Mouse (Mus musculus): Measurements from ENCODE around the gene Olfr544.
A peak's percentile ranks its signal among the peaks of the same experiment; 100 is the strongest.

The Olfr544 gene

GRCm38 (mm10) chr7:102477377-102477776 is 10.7 kb downstream of the Olfr544 start:
- no peak for DNase-seq (ENCODE audit: low read depth, low spot score)

- DNase-seq (ENCODE audit: low read depth, low spot score) = no peak
Measured at GRCm38 (mm10) chr7:102476601-102477000, 11.5 kb downstream of the Olfr544 start.

GRCm38 (mm10) chr7:102472675-102473074 is 15.4 kb downstream of the Olfr544 start:
- no peak for DNase-seq (ENCODE audit: low read depth, low spot score)

GRCm38 (mm10) chr7:102467566-102467965 is 20.5 kb downstream of the Olfr544 start:
- no peak for DNase-seq (ENCODE audit: low read depth, low spot score)

GRCm38 (mm10) chr7:102458618-102459380 is 29.3 kb downstream of the Olfr544 start:
- no peak for DNase-seq (ENCODE audit: low read depth, low spot score)

GRCm38 (mm10) chr7:102446438-102446837 is 41.7 kb downstream of the Olfr544 start:
- DNase-seq (ENCODE audit: low read depth, low spot score) = no peak

GRCm38 (mm10) chr7:102444301-102444700 is 43.8 kb downstream of the Olfr544 start:
- no peak for DNase-seq (ENCODE audit: low read depth, low spot score)

GRCm38 (mm10) chr7:102442432-102442831 is 45.7 kb downstream of the Olfr544 start:
- no peak for DNase-seq (ENCODE audit: low read depth, low spot score)

- peak; percentile 97 for DNase-seq (ENCODE audit: low read depth, low spot score)
Measured at GRCm38 (mm10) chr7:102441657-102442391, 46.3 kb downstream of the Olfr544 start, which contains the start of gene Rrm1. TSS of gene Rrm1 (plus strand) at chr7:102441695.

GRCm38 (mm10) chr7:102440822-102441656 is 47.1 kb downstream of the Olfr544 start:
- DNase-seq (ENCODE audit: low read depth, low spot score) = no peak

GRCm38 (mm10) chr7:102434344-102434743 is 53.8 kb downstream of the Olfr544 start:
- DNase-seq (ENCODE audit: low read depth, low spot score) = no peak
